Mouse (Mus musculus) CH12.LX (cell line): ENCODE measurements at regions not wholly inside any gene's neighbourhood (a gene's known extent, or its start where the extent isn't known, plus 50 kb on each side); places are given as distances from the start of the nearest gene placed in this dataset.

Source experiments
- DNase-seq: peaks from one replicate; pipeline ENCODE4 v3.0.0-alpha.2; 2013; ENCODE audit errors: extremely low read depth
- H3K27ac ChIP-seq: 2 replicates; pipeline ENCODE4 v1.5.1; 2012; ENCODE audit warnings: low read depth, mild to moderate bottlenecking, control low read depth, moderate library complexity; ENCODE audit not compliant: insufficient read depth
- H3K27me3 ChIP-seq: replicated peaks from 2 replicates; pipeline ENCODE3; 2012; ENCODE audit warnings: inconsistent platforms
- H3K36me3 ChIP-seq, 2 experiments: replicated peaks in 1 of 2; 2 replicates each; pipeline versions ENCODE3 to v1.6.1; 2012; ENCODE audit warnings: inconsistent platforms in 1 of 2, low read length in 1 of 2, mild to moderate bottlenecking in 1 of 2, mixed read lengths in 1 of 2, moderate library complexity in 1 of 2; ENCODE audit not compliant: control insufficient read depth in 1 of 2, insufficient read depth in 1 of 2
- H3K4me1 ChIP-seq, 2 experiments: 2 replicates each; pipeline ENCODE4 v1.6.1; 2012; ENCODE audit warnings: inconsistent platforms in 1 of 2, moderate library complexity in 1 of 2; ENCODE audit not compliant: insufficient read depth in 2 of 2, control insufficient read depth in 1 of 2
- H3K4me2 ChIP-seq: 2 replicates; pipeline ENCODE4 v1.6.1; 2012; ENCODE audit warnings: low read depth, mild to moderate bottlenecking, control low read depth; ENCODE audit not compliant: poor library complexity, insufficient read depth, severe bottlenecking
- H3K4me3 ChIP-seq, 3 experiments: fragments of 150-350 bp in 1 of 3; sonication (generic) in 1 of 3; replicated peaks in 1 of 3; 2 replicates each; pipeline versions ENCODE3 to v1.5.1; 2011 to 2012; ENCODE audit warnings: low read depth in 2 of 3, low read length in 2 of 3, mild to moderate bottlenecking in 2 of 3, moderate library complexity in 2 of 3, control low read depth in 1 of 3, improper control_type of control experiment in 1 of 3, inconsistent platforms in 1 of 3, mixed read lengths in 1 of 3; ENCODE audit not compliant: poor library complexity in 1 of 3
- H3K79me2 ChIP-seq: replicated peaks from 2 replicates; pipeline ENCODE4 v1.6.1; 2012; ENCODE audit warnings: mild to moderate bottlenecking, moderate library complexity; ENCODE audit not compliant: control insufficient read depth, poor library complexity, insufficient read depth, severe bottlenecking; ENCODE audit errors: extremely low read depth
- H3K9ac ChIP-seq: 2 replicates; pipeline ENCODE4 v1.6.1; 2012; ENCODE audit warnings: low read depth, mild to moderate bottlenecking, control low read depth, moderate library complexity; ENCODE audit not compliant: insufficient read depth
- H3K9me3 ChIP-seq: replicated peaks from 2 replicates; pipeline ENCODE3; 2012; ENCODE audit warnings: low read length, inconsistent platforms, mixed read lengths
- CTCF ChIP-seq, 2 experiments: IDR thresholded peaks in 1 of 2; conservative IDR thresholded peaks in 1 of 2; 2 replicates each; pipeline ENCODE4 v1.5.1; 2011 to 2012; ENCODE audit warnings: low read depth in 2 of 2, low read length in 2 of 2, improper control_type of control experiment in 1 of 2, inconsistent platforms in 1 of 2, mild to moderate bottlenecking in 1 of 2, moderate library complexity in 1 of 2
- EP300 ChIP-seq: IDR thresholded peaks from 2 replicates; pipeline ENCODE4 v1.6.1; 2011; ENCODE audit warnings: low read length, improper control_type of control experiment
- IRF4 ChIP-seq: IDR thresholded peaks from 2 replicates; pipeline ENCODE4 v1.6.1; 2014; ENCODE audit warnings: low read depth, mild to moderate bottlenecking, inconsistent platforms, low read length, improper control_type of control experiment
- MEF2A ChIP-seq: IDR thresholded peaks from 2 replicates; pipeline ENCODE4 v1.6.1; 2014; ENCODE audit warnings: low read depth, mild to moderate bottlenecking, inconsistent platforms, low read length, improper control_type of control experiment, borderline replicate concordance
- RAD21 ChIP-seq: IDR thresholded peaks from 2 replicates; pipeline ENCODE4 v1.6.1; 2011; ENCODE audit warnings: low read depth, mild to moderate bottlenecking, low read length, improper control_type of control experiment, moderate library complexity
- SIN3A ChIP-seq: IDR thresholded peaks from 2 replicates; pipeline ENCODE4 v1.6.1; 2012; ENCODE audit warnings: low read length, improper control_type of control experiment, inconsistent platforms
- UBTF ChIP-seq: IDR thresholded peaks from 2 replicates; pipeline ENCODE4 v1.6.1; 2012; ENCODE audit warnings: low read depth, mild to moderate bottlenecking, inconsistent platforms, low read length, improper control_type of control experiment, moderate library complexity
- dilution Hi-C: fragments of 300-500 bp; cut with MboI; formaldehyde crosslinking; loops from 2 replicates; pipeline ENCODE4 v1.14.3; 2020; ENCODE audit warnings: low sequenced_read_pairs; ENCODE audit not compliant: extremely low pct_unique_long_range_greater_than_20kb, extremely low pct_ligation_motif_present
- in situ Hi-C: fragments of 300-500 bp; cut with MboI; formaldehyde crosslinking; loops from 3 replicates; pipeline ENCODE4 v1.14.3; 2019; ENCODE audit warnings: low sequenced_read_pairs, low pct_ligation_motif_present, low pct_unique_long_range_greater_than_20kb, mixed read lengths

- dilution Hi-C loops (no loop called here), in situ Hi-C loops (no loop called here)
- H3K9me3 ChIP-seq, result peaks cover 8% of the 10 kb centered on the region
- peak; percentile 4 for DNase-seq
- H3K79me2 ChIP-seq, result no peaks in the 10 kb centered on the region
- no peak overlapping the region for H3K27ac ChIP-seq
- H3K27me3 ChIP-seq, result peaks cover 80% of the 10 kb centered on the region
- no peak overlapping the region for H3K4me2 ChIP-seq
- H3K9ac ChIP-seq, result no peak overlapping the region
- no peaks in the 10 kb centered on the region for H3K36me3 ChIP-seq
- TF ChIP-seq IRF4 (no peak), MEF2A (no peak), RAD21 (peak; percentile 12), UBTF (no peak), SIN3A (no peak), CTCF (conservative IDR thresholded peaks at IDR 0.05 in 1 of 2, IDR thresholded peaks at IDR 0.05 in 1 of 2; ENCODE audit: low read depth in 2 of 2, low read length in 2 of 2) (peak in 1 of 2 experiments; percentile 46; a peak in 2 of 4 replicates), EP300 (no peak)
- no peak overlapping the region for H3K4me3 ChIP-seq
- no peaks in the 10 kb centered on the region for H3K4me1 ChIP-seq
Measured at GRCm38 (mm10) chr7:143951172-143951571, 50.6 kb upstream of the Shank2 start.
